Mouse (Mus musculus) stomach, adult 2 months (tissue): ENCODE results near the gene Gm21119. TPM values are rescaled to one million over a fixed set of nuclear protein-coding genes. Genes with fewer than 3 reads are reported as not detected.

Experiments
- polyA plus RNA-seq: library from polyadenylated mRNA; depleted of rRNA; stranded (reverse); fragments of >200 nt; gene quantifications from 2 replicates; pipeline ENCODE4 v1.2.3, GENCODE M21; 2012; rRNA removed

Gm21119 gene
- polyA plus RNA-seq: not detected in 2 replicates

DNA sequence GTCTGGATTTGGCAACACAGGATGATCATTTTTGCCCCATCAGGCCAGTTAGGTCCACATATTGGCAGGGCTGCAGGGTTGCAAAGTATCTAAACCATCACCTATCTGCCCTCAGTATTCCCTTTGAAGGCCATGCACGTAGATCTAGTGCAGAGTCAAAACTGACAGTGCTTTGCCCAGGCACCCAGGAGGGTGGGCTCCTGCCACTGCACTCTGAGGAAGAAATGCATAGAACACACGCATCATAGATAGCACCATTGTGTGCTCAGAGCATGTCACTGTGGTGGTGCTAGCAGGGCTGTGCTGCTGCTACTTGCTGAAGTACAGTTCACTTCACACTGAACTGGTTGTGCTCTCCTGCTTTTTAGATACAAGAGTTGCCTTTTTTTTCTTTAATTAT, at the start of gene Gm21119:
TSS of gene Gm21119 (plus strand) at position 301 of the 400 bp plus-strand sequence.

